Mouse (Mus musculus) forebrain, embryonic 11.5 days (tissue): ENCODE measurements around the gene Nlrp3. TPM values are rescaled to one million over a fixed set of nuclear protein-coding genes. Genes with fewer than 3 reads are reported as not detected.

Experiments used
- ATAC-seq: fragments of 200-750 bp; cut with Nextera tagmentation; replicated peaks from 2 replicates; pipeline ENCODE4 v1.8.0; 2017; ENCODE audit warnings: moderate TSS enrichment; ENCODE audit not compliant: low FRiP score
- DNase-seq: peaks from one replicate; pipeline ENCODE4 v3.0.0-alpha.2; 2017; ENCODE audit warnings: low spot score
- H3K27ac ChIP-seq: fragments of 300-500 bp; sonication (generic); 2 replicates; pipeline ENCODE4 v1.5.1; 2014; ENCODE audit warnings: low read depth, low read length
- H3K27me3 ChIP-seq: fragments of 300-500 bp; sonication (generic); 2 replicates; pipeline ENCODE4 v1.6.1; 2014; ENCODE audit warnings: mild to moderate bottlenecking, low read length, mixed read lengths; ENCODE audit not compliant: control insufficient read depth, insufficient read depth
- H3K36me3 ChIP-seq: fragments of 300-500 bp; sonication (generic); 2 replicates; pipeline ENCODE4 v1.6.1; 2014; ENCODE audit warnings: mild to moderate bottlenecking, low read length, moderate library complexity, mixed read lengths; ENCODE audit not compliant: control insufficient read depth, insufficient read depth
- H3K4me1 ChIP-seq: fragments of 300-500 bp; sonication (generic); replicated peaks from 2 replicates; pipeline ENCODE4 v1.6.1; 2014; ENCODE audit warnings: low read length, mixed read lengths; ENCODE audit not compliant: control insufficient read depth, insufficient read depth
- H3K4me2 ChIP-seq: fragments of 300-500 bp; sonication (generic); 2 replicates; pipeline ENCODE4 v1.6.1; 2014; ENCODE audit warnings: low read depth, mild to moderate bottlenecking, low read length, moderate library complexity, mixed read lengths; ENCODE audit not compliant: severe bottlenecking
- H3K4me3 ChIP-seq: fragments of 300-500 bp; sonication (generic); 2 replicates; pipeline ENCODE4 v1.5.1; 2014; ENCODE audit warnings: low read depth, low read length
- H3K9ac ChIP-seq: fragments of 300-500 bp; sonication (generic); 2 replicates; pipeline ENCODE4 v1.6.1; 2014; ENCODE audit warnings: low read length
- H3K9me3 ChIP-seq: fragments of 300-500 bp; sonication (generic); 2 replicates; pipeline ENCODE4 v1.6.1; 2016; ENCODE audit warnings: low read length, mixed read lengths; ENCODE audit not compliant: control insufficient read depth
- WGBS: fragments of 180-500 bp; shearing (Covaris S2); extraction: QIAGEN DNeasy Blood & Tissue Kit; methylation state at CpG from one replicate; pipeline ENCODE4 v1.1.7; 2014; 5-methylcytosine and 5-hydroxymethylcytosine counted together
- polyA plus RNA-seq: library from polyadenylated mRNA; unstranded; fragments of >200 nt; fragmentation: Nextera tagmentation; extraction: Ambion mirVana; gene quantifications from 2 replicates; pipeline ENCODE4 v1.2.1, GENCODE M21; 2014

Nlrp3 gene
- polyA plus RNA-seq, 1 experiment from 2014 or later: 0.09 TPM

GRCm38 (mm10) chr11:59611646-59612045, 70.3 kb downstream of the Nlrp3 start:
- 92% methylated on average over 5 of the region's 5 CpGs for WGBS
- ATAC-seq (no peak), DNase-seq (no peak)
- H3K27ac ChIP-seq: no peak overlapping the region
- H3K4me1 ChIP-seq: no peaks in the 10 kb centered on the region
- H3K27me3 ChIP-seq: no peaks in the 10 kb centered on the region
- H3K9me3 ChIP-seq: no peaks in the 10 kb centered on the region
- no peak overlapping the region for H3K9ac ChIP-seq
- no peak overlapping the region for H3K4me2 ChIP-seq
- H3K36me3 ChIP-seq: no peaks in the 10 kb centered on the region
- H3K4me3 ChIP-seq: no peak overlapping the region

GRCm38 (mm10) chr11:59614120-59614519, 72.8 kb downstream of the Nlrp3 start:
- no peaks in the 10 kb centered on the region for H3K36me3 ChIP-seq
- ATAC-seq (no peak), DNase-seq (no peak)
- H3K27me3 ChIP-seq: no peaks in the 10 kb centered on the region
- 63% methylated on average over 4 of the region's 4 CpGs for WGBS
- no peaks in the 10 kb centered on the region for H3K9me3 ChIP-seq
- H3K27ac ChIP-seq: no peak overlapping the region
- no peak overlapping the region for H3K4me2 ChIP-seq
- no peak overlapping the region for H3K9ac ChIP-seq
- H3K4me3 ChIP-seq: no peak overlapping the region
- H3K4me1 ChIP-seq: no peaks in the 10 kb centered on the region

Other genes with a start within 250 kb of the Nlrp3 start
- gene Wnt9a, start 234.6 kb upstream of the Nlrp3 start, polyA plus RNA-seq: 4.3 and 4.7 TPM in 2 replicates
- gene Prss38, start 165.9 kb upstream of the Nlrp3 start, polyA plus RNA-seq: not detected in 2 replicates
- gene Jmjd4, start 91.5 kb upstream of the Nlrp3 start, polyA plus RNA-seq: 17.8 and 20.5 TPM in 2 replicates
- 130 and 137 TPM in 2 replicates for gene Snap47, start 90.4 kb upstream of the Nlrp3 start, polyA plus RNA-seq
- 11.9 and 13.0 TPM in 2 replicates for gene Zfp867, start 69.1 kb upstream of the Nlrp3 start, polyA plus RNA-seq
- gene Zkscan17, start 14.8 kb upstream of the Nlrp3 start, polyA plus RNA-seq: 36.6 and 39.4 TPM in 2 replicates
- not detected in 2 replicates for gene Olfr222, start 34.7 kb downstream of the Nlrp3 start, polyA plus RNA-seq
- gene Olfr223, start 51.7 kb downstream of the Nlrp3 start, polyA plus RNA-seq: not detected in 2 replicates
- 97.6 and 104 TPM in 2 replicates for gene Mprip, start 119.7 kb downstream of the Nlrp3 start, polyA plus RNA-seq
- 0.72 and 1.3 TPM in 2 replicates for gene Pld6, start 246.1 kb downstream of the Nlrp3 start, polyA plus RNA-seq